Mouse (Mus musculus) layer of hippocampus, adult 8-10 months (tissue): Measurements from ENCODE around the gene Yeats2. TPM values are rescaled to one million over a fixed set of nuclear protein-coding genes. Genes with fewer than 3 reads are reported as not detected.

ENCODE experiments used
- DNase-seq, 2 experiments: peaks; one replicate each; pipeline ENCODE4 v3.0.0; 2022; ENCODE audit warnings: low spot score in 2 of 2
- total RNA-seq, 4 experiments: library from RNA; stranded (reverse); gene quantifications; 2 replicates each; pipeline ENCODE4 v1.2.4; 2022

The Yeats2 gene
- total RNA-seq, 4 experiments from 2014 or later = 32.7 to 58.6 (median 42.8) TPM

- DNase-seq = peak in 1 of 2 experiments; percentile 11
Observed at GRCm38 (mm10) chr16:20280238-20280637, 139.4 kb downstream of the Yeats2 start.

Other genes starting within 250 kb of the Yeats2 start
- 1 to 10 TPM in 3 of 4 experiments, under 1 TPM in 1; 0.69 to 9.2 (median 3.9) TPM for gene Klhl6, start 158.0 kb upstream of the Yeats2 start, total RNA-seq
- 10 to 100 TPM; 76.2 to 95.8 (median 85.2) TPM for gene Klhl24, start 43.5 kb upstream of the Yeats2 start, total RNA-seq
- 10 to 100 TPM; 27.2 to 36.7 (median 29.8) TPM for gene Map6d1, start 100.3 kb downstream of the Yeats2 start, total RNA-seq
- 10 to 100 TPM; 52.2 to 73.7 (median 58.0) TPM for gene Parl, start 161.3 kb downstream of the Yeats2 start, total RNA-seq
- gene Cyp2ab1, start 184.3 kb downstream of the Yeats2 start, total RNA-seq = not detected